Mouse (Mus musculus) thymus, adult 2 months (tissue): ENCODE measurements around the gene Trip11.

Source experiments
- CTCF ChIP-seq: fragments of 200-500 bp; IDR thresholded peaks from 2 replicates; pipeline ENCODE4 v1.5.1; 2012; ENCODE audit warnings: mild to moderate bottlenecking, control low read depth, low read length, moderate library complexity, borderline replicate concordance; ENCODE audit not compliant: control insufficient read depth, poor library complexity, insufficient read depth; ENCODE audit errors: extremely low read depth
- POLR2A ChIP-seq: fragments of 200-500 bp; IDR thresholded peaks from 2 replicates; pipeline ENCODE4 v1.6.1; 2012; ENCODE audit warnings: mild to moderate bottlenecking, low read length, control low read depth, moderate library complexity; ENCODE audit not compliant: control insufficient read depth, poor library complexity, insufficient read depth; ENCODE audit errors: extremely low read depth

GRCm38 (mm10) chr12:101875107-101875506 lies 38.0 kb downstream of the Trip11 start:
- TF ChIP-seq CTCF (no peak), POLR2A (no peak)
